Mouse (Mus musculus) cerebral cortex, adult 2 months (tissue): ENCODE measurements around the gene Pgm5.

Experiments
- WGBS: fragments of 180-500 bp; shearing (Covaris S2); methylation state at CpG from one replicate; pipeline ENCODE4 v1.1.7; 2018; 5-methylcytosine and 5-hydroxymethylcytosine counted together

Pgm5 gene

DNA sequence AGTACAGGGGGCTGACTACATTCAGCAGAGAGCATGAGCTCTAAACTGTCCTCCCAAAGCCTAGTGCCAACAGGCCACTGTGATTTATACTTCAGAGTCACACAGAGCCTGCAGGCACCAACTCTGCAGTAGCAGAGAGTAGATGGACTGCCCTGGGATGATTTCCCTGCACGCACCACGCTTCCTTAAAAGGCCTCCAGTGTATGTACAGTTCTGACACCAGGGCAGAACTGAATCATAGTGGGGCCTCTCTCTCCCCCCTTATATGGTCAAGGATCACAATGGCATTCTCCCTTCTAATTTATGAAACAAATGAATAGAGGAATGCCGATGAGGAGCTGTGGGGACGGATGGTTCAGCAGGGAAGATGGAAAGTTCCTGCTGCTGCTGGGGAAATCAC, 91.3 kb downstream of the Pgm5 start:
- 90% methylated on average over 4 of the region's 4 CpGs for WGBS

DNA sequence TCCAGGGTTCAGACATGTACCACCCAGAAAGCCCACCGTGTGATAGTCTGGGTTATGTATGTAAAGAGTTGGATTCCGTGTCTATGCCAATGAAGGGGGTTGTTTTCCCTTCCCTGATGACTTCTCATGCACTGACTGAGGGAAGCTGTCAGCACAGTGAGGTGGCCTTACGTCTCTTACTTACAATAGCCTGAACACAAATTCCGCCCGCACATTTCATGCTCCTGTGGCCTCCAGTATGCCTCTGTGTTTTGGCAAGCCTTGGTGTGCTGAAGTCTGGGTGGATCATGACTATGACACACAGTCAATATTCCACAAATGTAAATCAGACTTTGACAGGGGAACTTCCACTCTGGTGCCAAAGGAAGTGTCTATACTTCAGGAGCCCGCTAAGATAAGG, 94.3 kb downstream of the Pgm5 start:
- 88% methylated on average over 6 of the region's 6 CpGs for WGBS

DNA sequence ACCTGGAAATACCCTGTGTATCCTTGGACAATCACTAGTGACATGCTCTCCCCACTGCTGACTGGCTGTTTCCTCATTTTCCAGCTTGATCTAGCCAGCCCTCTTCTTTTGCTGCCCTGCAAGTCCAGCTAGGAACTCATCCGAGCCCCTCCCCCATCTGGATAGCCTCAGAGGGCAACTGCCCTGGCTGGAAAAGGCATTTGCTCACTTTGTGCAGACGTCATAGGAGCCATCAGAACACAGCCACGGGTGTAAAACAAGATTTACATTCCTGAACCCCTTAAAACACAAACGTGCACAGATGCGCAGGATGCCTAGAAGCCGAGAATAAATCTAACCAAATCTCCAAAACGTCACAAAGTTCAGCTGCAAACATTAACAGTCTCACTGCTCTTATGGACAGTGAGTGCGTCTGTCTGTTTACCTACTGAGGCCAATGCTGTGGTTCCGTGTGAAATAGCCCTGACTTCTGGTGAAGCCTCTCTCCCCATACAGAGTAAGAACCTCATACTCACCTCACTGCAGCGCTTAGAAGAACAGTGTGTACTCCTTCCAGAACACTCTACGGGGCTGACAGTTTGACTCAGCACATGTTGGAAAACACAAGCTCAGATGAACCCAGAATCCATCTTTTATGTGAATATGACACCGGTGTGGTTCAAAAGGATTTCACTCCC, 99.0 kb downstream of the Pgm5 start:
- WGBS: 84% methylated on average over 12 of the region's 12 CpGs

DNA sequence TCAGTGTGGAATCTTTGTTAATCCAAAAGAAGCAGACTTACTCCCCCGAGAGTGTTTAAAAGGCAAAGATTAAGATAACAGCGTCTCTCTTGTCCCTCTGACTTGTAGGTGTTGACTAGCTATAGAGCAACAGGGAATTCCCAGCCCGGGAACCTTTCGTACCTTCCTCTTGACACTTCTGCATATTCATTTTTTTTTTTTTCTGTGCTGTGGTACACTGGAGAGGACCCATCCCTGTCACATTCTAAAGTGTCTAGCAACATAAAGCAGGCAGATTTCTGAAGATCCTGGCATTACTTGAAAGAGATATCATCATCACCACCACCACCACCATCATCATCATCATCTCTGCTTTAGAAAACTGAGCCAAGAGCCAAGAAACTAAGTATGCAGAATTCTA, 105.0 kb downstream of the Pgm5 start:
- WGBS: 91% methylated on average over 4 of the region's 4 CpGs

DNA sequence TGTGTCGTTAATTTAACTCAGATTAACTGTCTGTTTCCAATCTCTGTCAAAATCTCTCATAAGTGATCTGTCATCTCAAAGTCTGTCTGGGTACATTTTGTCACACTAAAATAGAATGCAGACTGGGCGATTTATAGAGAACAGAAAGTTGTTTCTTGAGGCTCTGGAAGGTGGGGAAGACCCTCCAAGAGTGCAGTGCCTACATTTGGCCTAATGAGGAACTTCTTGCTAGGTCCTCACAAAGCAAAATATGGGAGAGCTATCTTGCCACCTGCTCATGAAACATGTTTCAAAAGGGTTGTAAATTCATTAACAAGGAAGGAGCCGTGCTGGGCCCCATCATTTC, 107.2 kb downstream of the Pgm5 start:
- 72% methylated on average over 3 of the region's 3 CpGs for WGBS

DNA sequence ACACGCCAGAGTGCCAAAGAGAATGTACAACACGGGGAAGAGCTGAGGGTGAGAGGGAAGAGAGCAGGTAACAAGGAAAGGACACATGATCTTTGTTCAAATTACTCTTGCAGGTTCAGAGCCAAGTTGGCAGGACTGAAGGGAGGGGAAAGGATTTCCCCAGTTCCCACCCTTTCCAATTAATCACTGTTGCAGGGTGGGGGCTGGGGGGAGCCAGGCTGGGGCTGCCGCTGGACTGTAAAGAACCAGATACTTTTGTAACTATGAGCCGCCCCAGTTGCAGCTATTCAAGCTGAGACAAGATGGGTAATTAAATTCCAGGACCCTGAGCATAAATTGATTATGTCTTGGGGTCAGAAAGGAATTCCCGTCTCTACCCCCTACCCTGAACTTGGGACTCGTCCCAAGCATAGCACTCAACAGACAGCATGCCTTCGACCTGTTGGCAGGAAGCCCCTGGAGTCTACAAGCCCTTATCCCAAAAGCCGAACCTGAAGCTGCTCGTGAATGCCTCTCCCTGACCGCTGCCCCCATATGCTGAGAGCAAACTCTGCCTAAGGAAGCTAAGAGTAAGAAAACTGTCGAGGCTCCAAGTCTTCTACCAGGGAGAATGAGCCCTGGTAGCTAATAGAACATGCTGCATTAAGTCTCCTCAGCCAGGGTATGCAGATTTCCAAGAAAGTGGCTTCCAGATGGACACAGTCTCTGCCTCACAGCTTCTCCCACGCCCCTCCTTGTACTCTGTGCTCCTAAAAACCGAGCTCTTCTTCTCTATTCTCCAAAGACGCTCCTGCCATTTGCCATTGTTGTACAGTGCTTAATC, 107.8 kb downstream of the Pgm5 start:
- 46% methylated on average over 14 of the region's 14 CpGs for WGBS

DNA sequence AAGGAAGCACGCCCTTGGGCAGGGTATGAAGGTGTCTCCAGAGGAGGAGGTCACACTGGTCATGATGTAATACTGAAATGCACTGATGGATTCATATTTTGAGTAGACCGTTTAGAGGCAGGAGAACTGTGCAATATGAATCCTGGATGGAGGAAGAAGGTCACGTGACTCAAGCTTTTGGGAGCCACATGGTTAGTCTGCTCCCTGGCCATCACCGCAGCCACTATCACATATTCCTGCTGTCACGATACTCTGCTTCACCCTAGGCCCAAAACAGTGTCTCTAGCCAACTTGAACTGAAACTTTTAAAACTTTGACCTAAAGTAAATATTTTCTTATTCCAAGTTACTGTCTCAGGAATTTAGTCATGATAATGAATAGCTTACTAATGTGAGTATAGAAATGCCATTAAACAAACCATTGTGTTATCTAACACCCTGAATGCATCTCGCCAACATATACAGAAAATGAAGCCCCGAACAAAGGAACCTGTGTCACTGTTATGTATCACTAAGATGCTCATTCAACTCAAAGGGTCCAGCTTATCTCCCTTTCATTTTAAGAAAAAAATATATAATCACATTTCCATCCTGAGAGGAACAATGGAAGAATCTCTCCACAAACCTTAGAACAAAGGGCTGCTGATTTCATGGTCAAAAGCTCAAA, 108.6 kb downstream of the Pgm5 start:
- WGBS: 89% methylated on average over 7 of the region's 7 CpGs

DNA sequence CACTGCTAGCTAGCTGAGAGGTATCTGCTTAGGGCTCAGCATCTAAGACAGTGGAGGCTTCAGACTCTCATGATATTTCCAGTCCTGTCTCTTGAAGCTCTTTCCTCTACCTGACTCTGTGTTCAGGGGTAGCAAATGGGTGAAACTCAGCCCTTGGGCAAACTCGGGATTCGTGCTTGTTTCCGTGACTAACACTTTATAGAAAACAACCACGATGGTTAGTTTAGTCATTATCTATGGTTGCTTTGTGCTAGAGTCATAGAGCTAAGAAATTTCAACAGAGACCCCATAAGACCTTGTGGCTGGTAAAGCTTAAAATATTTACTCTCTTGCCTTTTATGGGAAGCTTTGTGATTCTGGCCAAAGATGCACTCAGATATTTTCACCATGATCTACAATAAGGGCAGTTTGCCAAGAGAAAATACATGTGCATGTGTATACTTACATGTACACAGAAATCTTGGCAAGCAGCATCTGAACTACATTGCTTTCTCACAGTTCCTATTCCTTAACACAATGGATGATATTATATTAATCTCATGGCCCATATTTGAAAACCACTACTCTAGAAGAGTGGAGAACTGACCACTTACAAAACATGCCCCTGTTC, 115.3 kb downstream of the Pgm5 start:
- 90% methylated on average over 4 of the region's 4 CpGs for WGBS

DNA sequence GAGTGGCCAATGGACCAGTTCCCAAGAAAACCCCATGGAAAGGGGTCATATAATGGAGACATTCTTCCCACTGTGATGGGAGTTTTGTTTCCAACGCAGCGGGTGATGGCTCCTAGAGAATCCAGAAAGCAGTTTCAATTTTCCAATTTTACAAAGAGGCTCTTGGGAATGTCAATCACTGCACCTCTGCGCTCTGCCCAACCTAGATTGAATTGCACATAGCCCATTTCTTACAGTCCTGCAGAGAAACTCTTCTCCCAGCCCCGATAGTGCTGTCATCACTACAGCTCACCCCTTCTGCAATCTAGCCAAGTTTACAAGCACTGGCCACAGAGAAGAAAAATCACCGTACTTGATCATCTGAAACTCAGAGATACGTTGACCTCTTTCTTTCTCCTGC, 119.0 kb downstream of the Pgm5 start:
- 76% methylated on average over 6 of the region's 6 CpGs for WGBS

DNA sequence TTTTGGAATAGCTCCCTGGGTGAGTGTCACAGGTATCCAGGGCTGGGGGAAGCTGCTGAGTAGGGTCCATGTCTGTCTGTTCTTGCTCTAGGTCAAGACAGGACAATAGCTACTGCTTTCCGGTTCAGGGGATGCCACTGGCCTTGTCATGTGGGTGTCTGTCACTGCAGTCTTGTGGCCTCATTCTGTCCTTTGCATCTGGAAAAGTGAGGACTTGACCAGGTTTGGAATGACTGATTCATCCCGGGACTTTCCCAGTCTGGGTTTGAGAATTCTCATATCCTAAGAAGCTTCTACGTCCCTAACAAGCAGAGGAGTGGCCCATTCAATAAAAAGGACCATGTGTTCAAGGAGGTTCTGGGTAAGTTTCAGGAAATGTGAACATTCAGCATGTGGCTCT, 122.9 kb downstream of the Pgm5 start:
- 96% methylated on average over 3 of the region's 3 CpGs for WGBS

DNA sequence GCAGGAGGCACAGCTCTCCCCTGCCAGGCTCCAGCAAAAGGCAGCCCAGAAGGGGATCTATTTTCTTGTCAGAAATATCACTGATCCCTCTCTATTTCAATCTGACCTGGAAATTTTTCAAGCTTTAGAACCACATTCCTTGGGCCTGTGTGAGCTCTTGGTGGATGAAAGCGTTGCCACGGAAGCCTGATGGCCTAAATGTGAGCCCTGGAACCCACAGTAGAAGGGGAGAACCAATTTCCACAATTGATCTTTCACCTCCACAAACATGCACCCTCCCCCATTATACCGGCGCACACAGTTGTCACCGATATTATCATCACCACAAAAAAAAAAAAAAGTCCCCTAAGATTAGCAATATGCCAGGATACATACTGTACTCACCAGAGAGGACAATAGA, 123.6 kb downstream of the Pgm5 start:
- WGBS: 96% methylated on average over 5 of the region's 5 CpGs

DNA sequence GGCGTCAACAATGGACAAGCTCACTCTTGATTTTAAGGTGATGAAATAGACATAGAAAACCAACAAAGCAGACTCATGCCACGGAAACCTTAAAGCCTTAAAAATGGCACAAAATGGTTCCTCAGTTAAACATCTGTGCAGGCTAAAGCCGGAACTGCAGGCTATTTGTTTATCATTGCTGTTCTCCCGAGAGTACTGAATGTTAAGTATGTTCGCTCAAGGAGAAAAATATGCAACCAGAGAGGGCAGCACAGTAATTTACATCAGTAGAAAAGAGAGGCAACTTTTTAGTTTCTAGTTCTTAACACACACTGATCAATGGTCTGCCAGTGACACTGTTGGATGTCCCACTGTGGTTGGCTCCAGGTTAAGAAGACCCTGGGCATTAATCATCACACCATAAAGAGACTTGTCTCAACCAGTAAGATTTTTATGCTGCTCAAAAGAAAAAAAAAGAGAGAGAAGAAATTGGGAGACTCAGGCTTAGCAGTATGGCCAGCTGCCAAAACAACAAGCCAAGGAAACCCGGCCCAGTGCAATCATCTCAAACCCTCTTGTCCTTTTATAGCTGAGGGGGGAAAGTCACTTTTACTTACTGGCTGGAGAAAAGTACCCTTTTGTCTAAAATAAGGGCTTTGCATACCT, 126.0 kb downstream of the Pgm5 start:
- WGBS: 44% methylated on average over 6 of the region's 6 CpGs

DNA sequence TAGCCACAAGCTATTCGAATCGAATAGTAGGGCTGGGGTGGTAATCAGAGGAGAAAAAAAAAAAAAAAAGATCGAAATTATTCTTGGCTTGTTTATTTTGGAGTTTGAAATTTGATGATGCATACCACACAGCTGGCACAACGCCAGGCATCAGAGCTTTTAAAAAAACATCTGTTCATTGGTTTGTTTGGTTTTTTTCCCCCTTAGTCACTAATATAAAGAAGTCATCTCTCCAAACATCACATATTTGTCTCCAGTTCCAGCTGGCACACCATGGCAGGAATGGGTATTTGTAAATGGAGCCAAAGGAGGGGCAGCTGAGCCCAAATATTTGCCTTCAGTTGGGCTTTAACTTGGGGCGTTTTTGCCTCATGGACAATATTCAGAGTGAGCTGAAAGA, 131.0 kb downstream of the Pgm5 start:
- 53% methylated on average over 5 of the region's 5 CpGs for WGBS

DNA sequence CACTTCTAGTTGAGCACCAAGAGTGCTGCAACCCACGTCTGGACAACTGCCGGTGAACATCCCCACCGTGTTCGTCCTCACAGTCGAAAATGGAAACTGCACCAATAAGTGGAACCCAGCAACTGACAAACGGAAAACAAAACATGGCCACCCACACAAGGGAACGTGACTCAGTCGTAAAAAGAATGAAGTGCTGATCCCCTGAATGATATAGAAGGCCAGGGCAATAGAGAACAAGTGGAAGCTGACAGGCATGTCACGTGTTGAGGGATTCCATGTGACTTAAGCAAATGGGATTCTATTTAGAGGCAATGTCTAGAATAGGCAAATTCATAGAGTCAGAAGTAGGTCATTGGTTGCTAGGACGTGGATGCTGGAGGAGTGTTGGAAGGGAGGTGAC, 137.3 kb downstream of the Pgm5 start:
- WGBS: 58% methylated on average over 10 of the region's 10 CpGs

DNA sequence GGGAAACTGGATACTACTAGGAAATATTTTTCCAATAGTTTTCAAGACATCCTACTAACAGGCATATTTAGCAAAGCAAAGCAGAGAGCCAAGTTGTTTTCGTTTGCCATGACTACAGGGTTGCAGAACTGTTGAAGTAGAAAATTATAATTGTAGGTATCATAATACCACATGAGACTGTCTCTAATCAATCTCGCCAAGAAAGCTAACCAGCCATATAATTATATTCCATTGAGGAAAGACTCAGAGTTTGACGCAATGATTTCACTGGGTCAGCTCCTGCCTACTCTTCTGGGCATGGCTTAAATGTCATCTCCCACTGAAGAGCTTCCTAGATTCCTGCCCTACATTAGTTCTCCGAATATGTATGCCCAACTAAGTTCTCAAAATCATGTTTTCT, 142.2 kb downstream of the Pgm5 start:
- 50% methylated on average over 4 of the region's 4 CpGs for WGBS

DNA sequence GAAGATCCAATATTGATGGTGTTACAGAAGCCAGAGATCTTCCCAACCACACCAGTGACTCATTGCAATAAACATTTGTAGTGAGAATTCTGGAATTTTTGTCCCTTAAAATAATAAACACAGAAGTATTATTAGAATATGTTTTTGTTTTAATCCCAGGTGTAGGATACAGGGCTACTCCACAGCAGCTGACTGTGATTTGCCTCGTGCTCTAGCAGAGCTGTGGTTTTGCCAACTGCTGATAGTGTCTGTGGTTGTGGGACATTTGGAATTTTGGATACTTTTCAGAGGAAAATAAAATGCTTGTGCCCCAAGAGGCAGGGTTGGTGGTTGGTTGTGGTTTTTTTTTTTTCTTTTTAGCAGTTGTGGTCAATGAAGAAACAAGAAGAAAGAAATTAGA, 143.6 kb downstream of the Pgm5 start:
- WGBS: 59% methylated on average over 1 of the region's 1 CpGs

DNA sequence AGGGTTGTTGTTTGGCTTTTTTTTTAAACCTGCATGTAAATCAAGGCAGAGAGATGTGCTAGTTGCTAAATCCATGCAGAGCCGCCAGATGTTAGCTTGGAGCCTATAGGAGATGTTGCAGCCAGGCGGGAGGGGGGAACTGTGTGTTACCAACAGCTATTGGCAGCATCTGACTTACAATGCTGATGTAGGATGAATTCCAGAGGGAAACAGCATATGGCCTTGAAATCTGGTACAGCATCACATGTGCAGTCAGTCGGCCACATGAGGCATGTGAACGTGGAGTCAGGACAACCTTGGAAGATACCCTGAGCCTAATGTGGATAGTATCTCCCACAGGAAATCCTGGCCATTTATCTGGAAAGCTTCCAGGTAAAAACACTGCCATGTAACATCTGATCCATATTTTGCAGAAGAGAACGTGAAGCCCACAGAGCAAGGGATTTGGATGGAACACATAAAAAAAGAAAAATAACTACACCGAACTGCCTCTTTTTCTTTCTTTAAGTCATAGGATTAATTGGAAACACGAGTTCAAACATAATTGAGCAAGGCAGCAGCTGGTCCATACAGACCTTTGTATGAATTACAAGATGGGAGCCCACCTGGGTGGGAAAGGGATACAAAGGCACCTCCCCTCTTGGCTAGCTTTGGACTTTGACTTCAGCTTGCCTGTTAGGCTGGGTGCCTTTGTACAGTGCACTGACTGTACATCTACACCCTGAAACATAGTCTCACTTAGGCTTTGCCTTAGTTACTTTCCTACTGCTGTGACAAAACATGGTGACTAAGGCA, 145.2 kb downstream of the Pgm5 start:
- WGBS: 59% methylated on average over 7 of the region's 7 CpGs

DNA sequence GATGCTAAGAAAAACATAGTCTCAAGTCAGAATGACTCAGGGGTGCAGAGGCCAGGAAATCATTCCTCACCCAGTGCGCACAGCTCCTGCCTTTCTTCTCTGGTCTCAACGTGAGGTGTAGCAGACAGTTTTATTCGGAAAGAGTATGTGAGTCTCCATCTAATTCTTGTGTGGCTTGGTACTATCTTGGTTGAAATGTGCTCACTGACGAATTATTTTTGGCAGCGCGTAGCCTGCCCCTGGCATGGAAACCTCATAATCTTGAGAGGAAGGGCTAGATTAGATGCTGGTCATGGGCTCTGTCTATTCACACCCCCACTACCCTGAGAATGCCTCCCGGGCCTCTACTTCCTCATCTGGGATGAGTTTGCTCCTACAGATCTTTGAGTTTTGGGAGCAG, 153.6 kb downstream of the Pgm5 start:
- 66% methylated on average over 7 of the region's 7 CpGs for WGBS

DNA sequence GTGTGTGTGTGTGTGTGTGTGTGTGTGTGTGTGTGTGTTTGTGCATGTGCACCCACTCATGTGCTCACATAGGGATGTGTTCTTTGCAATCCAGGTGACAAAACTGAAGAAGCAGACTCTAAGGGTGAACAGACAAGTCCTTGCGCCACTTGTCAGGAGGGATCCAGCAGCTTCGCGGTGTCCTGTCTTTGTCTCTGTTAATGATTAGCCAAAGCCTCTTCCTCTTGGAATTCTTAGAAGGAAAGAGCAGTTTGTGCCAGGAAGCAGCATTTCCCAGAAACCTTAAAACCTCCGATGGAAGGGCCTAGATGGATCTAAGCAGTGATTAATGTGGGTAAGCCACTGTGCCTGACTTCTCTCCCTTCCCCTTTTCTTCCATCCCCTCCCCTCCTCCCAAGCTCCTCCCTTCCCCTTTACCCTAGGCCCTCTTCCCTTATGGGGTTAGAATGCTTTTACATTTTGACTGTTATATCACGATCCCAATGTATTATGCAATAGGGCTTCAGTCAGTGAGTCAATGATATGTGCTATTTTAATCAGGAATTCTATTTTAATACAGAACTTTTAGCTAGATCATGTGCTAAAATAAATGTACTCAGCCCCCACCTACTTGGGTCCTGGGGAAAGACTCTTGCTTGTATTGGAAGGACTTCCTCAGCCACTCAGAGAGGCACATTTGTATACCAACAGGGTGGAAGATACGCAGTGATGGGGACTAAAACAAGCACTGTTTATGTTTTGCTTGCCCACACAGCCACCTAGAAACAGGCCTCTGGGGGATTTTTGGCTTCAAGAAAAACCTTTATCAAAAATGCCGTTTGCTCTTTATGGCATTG, 154.4 kb downstream of the Pgm5 start:
- WGBS: 54% methylated on average over 7 of the region's 7 CpGs

DNA sequence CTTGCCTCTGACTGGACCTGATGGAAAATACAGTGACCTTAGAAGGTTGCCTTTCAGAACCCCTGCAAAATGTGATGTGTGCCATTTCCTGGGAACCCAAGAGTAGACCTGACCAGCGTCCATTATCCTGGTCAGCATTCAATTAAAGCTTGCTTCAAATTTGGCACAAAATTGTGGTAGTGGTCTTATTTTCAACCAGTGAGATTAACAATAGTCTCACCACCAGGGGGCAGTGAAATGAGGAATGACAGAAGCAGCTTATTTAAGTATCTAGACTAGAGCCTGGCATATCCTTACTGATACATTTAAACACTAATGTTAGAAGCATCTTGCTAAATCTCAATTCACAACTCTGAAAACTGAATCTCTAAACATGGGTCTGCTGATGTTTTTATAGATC, 156.3 kb downstream of the Pgm5 start:
- WGBS: 64% methylated on average over 1 of the region's 1 CpGs
